Mouse (Mus musculus) heart, embryonic 15.5 days (tissue): ENCODE data around the gene ccdc198. TPM values are rescaled to one million over a fixed set of nuclear protein-coding genes. Genes with fewer than 3 reads are reported as not detected.
"Not testable (repeated sequence)": the region's sequence is repeated elsewhere in the genome, so short reads cannot be mapped to it uniquely, and the experiment has no call there.

Source experiments
- ATAC-seq: fragments of 200-750 bp; cut with Nextera tagmentation; replicated peaks from 2 replicates; pipeline ENCODE4 v1.8.0; 2017; ENCODE audit warnings: low read depth, moderate TSS enrichment; ENCODE audit not compliant: insufficient number of reproducible peaks, insufficient read depth, low FRiP score
- H3K27ac ChIP-seq: fragments of 300-500 bp; sonication (generic); 2 replicates; pipeline ENCODE4 v1.5.1; 2015; ENCODE audit warnings: mild to moderate bottlenecking, inconsistent platforms
- H3K27me3 ChIP-seq: fragments of 300-500 bp; sonication (generic); 2 replicates; pipeline ENCODE4 v1.6.1; 2015; ENCODE audit warnings: inconsistent platforms
- H3K36me3 ChIP-seq: fragments of 300-500 bp; sonication (generic); 2 replicates; pipeline ENCODE4 v1.6.1; 2015; ENCODE audit warnings: mild to moderate bottlenecking, inconsistent platforms
- H3K4me1 ChIP-seq: fragments of 300-500 bp; sonication (generic); replicated peaks from 2 replicates; pipeline ENCODE4 v1.6.1; 2015; ENCODE audit warnings: inconsistent platforms
- H3K4me2 ChIP-seq: fragments of 300-500 bp; sonication (generic); 2 replicates; pipeline ENCODE4 v1.6.1; 2015; ENCODE audit warnings: inconsistent platforms, mild to moderate bottlenecking, moderate library complexity
- H3K4me3 ChIP-seq: fragments of 300-500 bp; sonication (generic); 2 replicates; pipeline ENCODE4 v1.5.1; 2015; ENCODE audit warnings: mild to moderate bottlenecking, inconsistent platforms
- H3K9ac ChIP-seq: fragments of 300-500 bp; sonication (generic); 2 replicates; pipeline ENCODE4 v1.6.1; 2015; ENCODE audit warnings: mild to moderate bottlenecking, inconsistent platforms
- H3K9me3 ChIP-seq: fragments of 300-500 bp; sonication (generic); replicated peaks from 2 replicates; pipeline ENCODE4 v1.6.1; 2016; ENCODE audit warnings: inconsistent platforms
- WGBS: fragments of 180-500 bp; shearing (Covaris S2); methylation state at CpG from one replicate; pipeline ENCODE4 v1.1.7; 2015; ENCODE audit warnings: mixed read lengths; 5-methylcytosine and 5-hydroxymethylcytosine counted together
- polyA plus RNA-seq: library from polyadenylated mRNA; unstranded; fragments of >200 nt; fragmentation: Nextera tagmentation; extraction: Ambion mirVana; gene quantifications from 2 replicates; pipeline ENCODE4 v1.2.1, GENCODE M21; 2015

ccdc198 gene
- 0.16 and 0.71 TPM in 2 replicates for polyA plus RNA-seq

GRCm38 (mm10) chr14:49245126-49245714 lies at the start of gene ccdc198:
TSS of gene ccdc198 (minus strand) at chr14:49245474.
- Histone ChIP-seq H3K9ac (no peak within 1 kb of the TSS), H3K27ac (no peak within 1 kb of the TSS), H3K4me3 (no peak within 1 kb of the TSS), H3K27me3 (no peaks in the 10 kb centered on the region), H3K4me2 (no peak within 1 kb of the TSS), H3K9me3 (no peaks in the 10 kb centered on the region), H3K4me1 (no peaks in the 10 kb centered on the region), H3K36me3 (no peaks in the 10 kb centered on the region)
- WGBS, result 71% methylated on average over 5 of the region's 5 CpGs
- ATAC-seq, result no peak

GRCm38 (mm10) chr14:49293802-49294449 lies 48.7 kb upstream of the ccdc198 start:
- H3K36me3 ChIP-seq, result no peaks in the 10 kb centered on the region
- no peak overlapping the region for H3K9ac ChIP-seq
- no peak overlapping the region for H3K27ac ChIP-seq
- no peaks in the 10 kb centered on the region for H3K27me3 ChIP-seq
- H3K4me2 ChIP-seq, result no peak overlapping the region
- no peak overlapping the region for H3K4me3 ChIP-seq
- no peaks in the 10 kb centered on the region for H3K9me3 ChIP-seq
- ATAC-seq, result no peak
- no peaks in the 10 kb centered on the region for H3K4me1 ChIP-seq
- WGBS, result 57% methylated on average over 4 of the region's 4 CpGs

- H3K4me3 ChIP-seq, result no peak overlapping the region
- no peaks in the 10 kb centered on the region for H3K9me3 ChIP-seq
- 71% methylated on average over 3 of the region's 3 CpGs for WGBS
- no peak for ATAC-seq
- H3K4me1 ChIP-seq, result no peaks in the 10 kb centered on the region
- no peaks in the 10 kb centered on the region for H3K36me3 ChIP-seq
- H3K9ac ChIP-seq, result no peak overlapping the region
- no peak overlapping the region for H3K4me2 ChIP-seq
- H3K27ac ChIP-seq, result no peak overlapping the region
- no peaks in the 10 kb centered on the region for H3K27me3 ChIP-seq
Measured at GRCm38 (mm10) chr14:49290029-49290745, 44.9 kb upstream of the ccdc198 start.

GRCm38 (mm10) chr14:49283784-49284655 lies 38.7 kb upstream of the ccdc198 start:
- no peaks in the 10 kb centered on the region for H3K4me1 ChIP-seq
- no peaks in the 10 kb centered on the region for H3K9me3 ChIP-seq
- no peak overlapping the region for H3K27ac ChIP-seq
- H3K36me3 ChIP-seq, result no peaks in the 10 kb centered on the region
- ATAC-seq, result no peak
- no peak overlapping the region for H3K9ac ChIP-seq
- no peak overlapping the region for H3K4me2 ChIP-seq
- no peak overlapping the region for H3K4me3 ChIP-seq
- WGBS, result 73% methylated on average over 7 of the region's 7 CpGs
- H3K27me3 ChIP-seq, result no peaks in the 10 kb centered on the region

- Histone ChIP-seq H3K9ac (no peak overlapping the region), H3K27me3 (no peaks in the 10 kb centered on the region), H3K4me3 (no peak overlapping the region), H3K36me3 (no peaks in the 10 kb centered on the region), H3K4me2 (no peak overlapping the region), H3K4me1 (no peaks in the 10 kb centered on the region), H3K27ac (no peak overlapping the region), H3K9me3 (no peaks in the 10 kb centered on the region)
- WGBS, result 66% methylated on average over 6 of the region's 6 CpGs
- no peak for ATAC-seq
Measured at GRCm38 (mm10) chr14:49278880-49279279, 33.6 kb upstream of the ccdc198 start.

GRCm38 (mm10) chr14:49278479-49278878 lies 33.2 kb upstream of the ccdc198 start:
- not testable (repeated sequence) for H3K9ac ChIP-seq, H3K9me3 ChIP-seq, H3K27ac ChIP-seq, H3K27me3 ChIP-seq, H3K4me2 ChIP-seq, ATAC-seq, H3K36me3 ChIP-seq, H3K4me3 ChIP-seq, H3K4me1 ChIP-seq
- WGBS, result 90% methylated on average over 9 of the region's 9 CpGs

- H3K9ac ChIP-seq, result no peak overlapping the region
- no peak overlapping the region for H3K4me3 ChIP-seq
- H3K27me3 ChIP-seq, result no peaks in the 10 kb centered on the region
- ATAC-seq, result no peak
- H3K4me1 ChIP-seq, result no peaks in the 10 kb centered on the region
- 63% methylated on average over 3 of the region's 3 CpGs for WGBS
- no peaks in the 10 kb centered on the region for H3K9me3 ChIP-seq
- H3K27ac ChIP-seq, result no peak overlapping the region
- no peak overlapping the region for H3K4me2 ChIP-seq
- H3K36me3 ChIP-seq, result no peaks in the 10 kb centered on the region
Measured at GRCm38 (mm10) chr14:49277642-49278041, 32.4 kb upstream of the ccdc198 start.

- ATAC-seq, result no peak
- WGBS, result 33% methylated on average over 2 of the region's 2 CpGs
- no peak overlapping the region for H3K4me2 ChIP-seq
Measured at GRCm38 (mm10) chr14:49275376-49275775, 30.1 kb upstream of the ccdc198 start.

GRCm38 (mm10) chr14:49265286-49266002 lies 20.2 kb upstream of the ccdc198 start:
- H3K27me3 ChIP-seq, result no peaks in the 10 kb centered on the region
- H3K9ac ChIP-seq, result no peak overlapping the region
- no peak for ATAC-seq
- no peak overlapping the region for H3K4me3 ChIP-seq
- WGBS, result 79% methylated on average over 5 of the region's 5 CpGs
- no peaks in the 10 kb centered on the region for H3K36me3 ChIP-seq
- no peaks in the 10 kb centered on the region for H3K4me1 ChIP-seq
- no peak overlapping the region for H3K4me2 ChIP-seq
- H3K27ac ChIP-seq, result no peak overlapping the region
- H3K9me3 ChIP-seq, result no peaks in the 10 kb centered on the region

More at GRCm38 (mm10) chr14:49275376-49275775, 30.1 kb upstream of the ccdc198 start:
- Histone ChIP-seq H3K9me3 (no peaks in the 10 kb centered on the region), H3K27me3 (no peaks in the 10 kb centered on the region), H3K4me1 (no peaks in the 10 kb centered on the region), H3K4me3 (no peak overlapping the region), H3K9ac (no peak overlapping the region), H3K36me3 (no peaks in the 10 kb centered on the region), H3K27ac (no peak overlapping the region)

- Histone ChIP-seq H3K36me3 (no peaks in the 10 kb centered on the region), H3K9me3 (no peaks in the 10 kb centered on the region), H3K4me3 (no peak overlapping the region), H3K4me1 (no peaks in the 10 kb centered on the region), H3K9ac (no peak overlapping the region), H3K27me3 (no peaks in the 10 kb centered on the region), H3K4me2 (no peak overlapping the region), H3K27ac (no peak overlapping the region)
- WGBS, result 18% methylated on average over 1 of the region's 1 CpGs
- no peak for ATAC-seq
Measured at GRCm38 (mm10) chr14:49241522-49241921, 3.8 kb downstream of the ccdc198 start.
